Mouse (Mus musculus) A20 (cell line): ENCODE measurements at regions not wholly inside any gene's neighbourhood (a gene's known extent, or its start where the extent isn't known, plus 50 kb on each side); places are given as distances from the start of the nearest gene placed in this dataset.

ENCODE experiments used
- DNase-seq: peaks from one replicate; pipeline ENCODE4 v3.0.0-alpha.2; 2011; ENCODE audit warnings: low read depth, low spot score

GRCm38 (mm10) chr9:75955082-75955481 is 59.6 kb upstream of the Hmgcll1 start:
- no peak for DNase-seq

GRCm38 (mm10) chr9:75956370-75956769 is 58.3 kb upstream of the Hmgcll1 start:
- DNase-seq = peak; percentile 42

GRCm38 (mm10) chr9:75958720-75959339 is 55.8 kb upstream of the Hmgcll1 start:
- DNase-seq = no peak

- DNase-seq = no peak
These were observed 54.9 kb upstream of the Hmgcll1 start for GRCm38 (mm10) chr9:75959775-75960174.

GRCm38 (mm10) chr9:75960587-75961349 is 53.9 kb upstream of the Hmgcll1 start:
- DNase-seq = no peak
